Mouse (Mus musculus) liver, embryonic 14.5 days (tissue): ENCODE data around the gene Rdh16f2.

Experiments used
- CTCF ChIP-seq: IDR thresholded peaks from 2 replicates; pipeline ENCODE4 v1.5.1; 2016; ENCODE audit warnings: antibody characterized with exemption, low read depth, control low read depth
- EP300 ChIP-seq: IDR thresholded peaks from 2 replicates; pipeline ENCODE4 v1.6.1; 2016; ENCODE audit warnings: antibody characterized with exemption, low read depth

DNA sequence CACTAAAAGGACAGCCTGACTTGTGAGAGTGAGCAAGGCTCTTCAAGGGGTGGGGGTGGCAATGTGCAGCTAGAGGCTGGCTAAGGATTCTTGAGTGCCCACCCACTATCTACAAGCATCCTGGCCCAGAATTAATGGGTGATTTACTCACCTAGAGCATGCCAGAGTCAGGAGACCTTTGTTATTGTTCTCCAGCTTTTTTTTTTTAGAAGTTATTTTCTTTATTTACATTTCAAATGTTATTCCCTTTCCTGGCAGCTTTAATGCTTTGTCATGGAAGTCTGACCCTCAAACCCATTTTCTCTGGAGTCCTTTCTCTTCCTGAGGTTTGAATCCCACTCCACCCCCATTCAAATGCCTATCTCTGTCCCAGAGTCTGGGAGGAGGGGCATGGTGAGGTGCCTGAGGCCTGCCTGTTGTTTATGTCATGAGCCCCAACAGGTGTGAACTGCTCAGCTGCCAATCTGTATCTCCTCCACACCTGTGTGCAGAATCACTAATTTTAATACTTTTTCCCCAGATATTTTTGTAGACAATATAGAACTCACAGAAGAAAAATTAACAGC is 41.2 kb downstream of the Rdh16f2 start:
- TF ChIP-seq CTCF: no peak
- TF ChIP-seq EP300: no peak
